ENCODE assay signal across 34 mouse cellular contexts in the genomic region with DNA sequence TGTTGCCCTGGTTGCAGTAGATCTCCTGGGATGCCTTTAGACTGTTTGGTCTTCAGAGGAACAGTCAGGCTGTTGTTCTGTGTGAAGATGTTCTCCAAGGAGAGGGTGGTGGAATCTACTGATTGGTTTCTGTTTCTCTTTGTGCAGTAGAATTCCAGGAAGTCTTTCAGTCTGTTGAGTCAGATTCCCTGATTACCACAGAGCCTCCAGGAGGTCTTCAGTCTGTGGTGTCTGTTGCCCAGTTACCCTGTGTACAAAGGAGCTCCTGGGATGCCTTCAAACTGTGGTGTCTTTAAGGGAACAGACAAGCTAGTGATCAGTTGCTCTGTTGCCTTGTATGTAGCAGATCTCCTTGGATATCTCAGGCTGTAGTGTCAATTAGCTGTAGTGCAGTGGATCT.
"Had no signal": no experiment of that assay in that cellular context is flagged by ENCODE, and none has a peak within 500 bp of the region (broad histone marks: within the 10 kb centered on the region; RNA-seq: fewer than 3 reads in every experiment).

No protein-coding gene starts in this region.

- ATAC-seq: hindbrain, embryonic 16.5 days; hindbrain, postnatal 0 days; inflammation-experienced regulatory T-cells, adult 6 months; intestine, embryonic 15.5 days; intestine, embryonic 16.5 days; intestine, postnatal 0 days had no signal

- H3K4me3 ChIP-seq: heart, embryonic 10.5 days; heart, embryonic 12.5 days; heart, embryonic 13.5 days; heart, embryonic 15.5 days; hindbrain, embryonic 10.5 days; hindbrain, embryonic 12.5 days; hindbrain, embryonic 13.5 days; hindbrain, embryonic 15.5 days; intestine, embryonic 15.5 days; kidney, embryonic 15.5 days; layer of hippocampus, adult 2 months had no signal

- H3K4me2 ChIP-seq: heart, embryonic 11.5 days; heart, embryonic 12.5 days; heart, embryonic 13.5 days; heart, embryonic 15.5 days; hindbrain, embryonic 12.5 days; hindbrain, embryonic 13.5 days; hindbrain, embryonic 14.5 days; hindbrain, embryonic 15.5 days; intestine, embryonic 15.5 days; kidney, embryonic 15.5 days had no signal

- H3K36me3 ChIP-seq: heart, embryonic 10.5 days; heart, embryonic 12.5 days; heart, embryonic 13.5 days; heart, embryonic 15.5 days; hindbrain, embryonic 10.5 days; hindbrain, embryonic 12.5 days; hindbrain, embryonic 13.5 days; hindbrain, embryonic 15.5 days; intestine, embryonic 15.5 days; kidney, embryonic 15.5 days had no signal

- H3K27me3 ChIP-seq: heart, embryonic 12.5 days; heart, embryonic 13.5 days; heart, embryonic 15.5 days; hindbrain, embryonic 12.5 days; hindbrain, embryonic 13.5 days; hindbrain, embryonic 15.5 days; intestine, embryonic 15.5 days; kidney, embryonic 15.5 days had no signal

- DNase-seq: heart, postnatal 10 days; heart, postnatal 14 days; heart, postnatal 36 days; heart, postnatal 4 days; kidney, adult 11 months; kidney, adult 18-20 months; kidney, adult 2 months; kidney, adult 8-10 months; kidney, adult 9 months; kidney, postnatal 10 days; kidney, postnatal 14 days; kidney, postnatal 25 days; kidney, postnatal 36 days; kidney, postnatal 4 days; layer of hippocampus, adult 9-11 months; layer of hippocampus, postnatal 36 days had no signal
